Comparison of ENCODE assay signal across 8 mouse cellular contexts in the genomic region with DNA sequence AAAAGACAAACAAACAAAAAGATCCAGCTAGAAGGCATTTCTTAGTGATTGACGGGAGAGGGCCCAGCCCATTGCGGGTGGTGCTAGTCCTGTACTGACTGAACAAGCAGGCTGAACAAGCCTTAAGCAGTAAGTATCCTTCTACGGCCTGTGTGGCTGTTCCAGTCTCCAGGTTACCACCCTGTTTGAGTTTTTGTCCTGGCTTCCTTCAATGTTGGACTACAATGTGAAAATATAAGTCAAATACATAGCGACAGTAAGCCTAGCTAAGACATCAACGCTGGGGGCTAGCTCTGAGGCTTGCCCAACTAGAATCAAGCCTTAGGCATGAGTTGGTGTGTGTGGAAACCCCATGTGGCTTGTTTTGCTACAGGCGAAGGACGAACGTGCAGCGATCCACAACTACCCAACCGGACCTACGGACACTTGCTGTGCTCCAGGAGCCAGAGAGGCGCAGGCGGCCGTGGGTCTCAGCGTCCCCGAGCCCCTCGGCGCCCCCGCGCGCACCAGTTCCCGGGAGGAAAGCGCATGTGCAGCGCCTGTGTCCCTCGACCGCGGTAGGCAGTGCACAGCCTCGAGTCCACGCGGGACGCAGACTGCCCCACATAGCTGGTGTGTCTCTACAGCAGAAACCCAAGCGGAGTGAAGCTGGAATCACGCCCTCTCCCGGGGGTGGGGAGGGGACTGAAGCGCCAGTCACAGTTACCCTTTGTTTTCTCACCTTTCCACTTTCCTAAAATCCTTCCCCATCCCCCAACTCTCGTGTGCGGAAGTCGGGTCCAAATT. TPM values are rescaled to one million over a fixed set of nuclear protein-coding genes. Genes with fewer than 3 reads are reported as not detected.
A peak's percentile ranks its signal among the peaks of the same experiment; 100 is the strongest.
DNase-seq lines count a peak whose midpoint lies in the region; ATAC-seq and TF ChIP-seq lines count a peak whose summit lies in the region.

No protein-coding gene starts in this region.

- H3K36me3 ChIP-seq in heart, embryonic 16.5 days (ENCODE audit: control insufficient read depth, insufficient read depth) = no peaks in the 10 kb centered on the region
- H3K36me3 ChIP-seq in kidney, postnatal 0 days (ENCODE audit: insufficient read depth, low read length) = no peaks in the 10 kb centered on the region
- H3K36me3 ChIP-seq in liver, embryonic 15.5 days (replicated peaks) = no peaks in the 10 kb centered on the region
- H3K36me3 ChIP-seq in thymus, adult 2 months (ENCODE audit: control insufficient read depth, insufficient read depth, low read length) = no peaks in the 10 kb centered on the region

- TF ChIP-seq POLR2A in bone marrow macrophage, adult 2 months (IDR thresholded peaks at IDR 0.05; ENCODE audit: borderline replicate concordance, low read depth, low read length) = no peak
- no peak for TF ChIP-seq POLR2A in thymus, adult 2 months (IDR thresholded peaks at IDR 0.05; ENCODE audit: control insufficient read depth, extremely low read depth, insufficient read depth, low read length, poor library complexity)

- DNase-seq in B cell, adult 2 months = peak; percentile 51 to 52
- DNase-seq in kidney, postnatal 0 days (ENCODE audit: low spot score) = peak; percentile 76
- DNase-seq in neural tube, embryonic 10.5 days (ENCODE audit: extremely low spot score, low spot score) = peak; percentile 74
- peak; percentile 48 for DNase-seq in thymus, adult 2 months

- H3K27me3 ChIP-seq in heart, embryonic 16.5 days (ENCODE audit: control insufficient read depth, insufficient read depth, low read length) = no peaks in the 10 kb centered on the region
- H3K27me3 ChIP-seq in kidney, postnatal 0 days (ENCODE audit: insufficient read depth, low read length) = no peaks in the 10 kb centered on the region
- peaks cover 37% of the 10 kb centered on the region for H3K27me3 ChIP-seq in liver, embryonic 15.5 days
- H3K27me3 ChIP-seq in thymus, adult 2 months (ENCODE audit: control insufficient read depth, insufficient read depth, low read length) = no peaks in the 10 kb centered on the region

- 1% methylated on average over 38 of the region's 38 CpGs for WGBS in heart, embryonic 16.5 days
- under 1% methylated on average over 38 of the region's 38 CpGs for WGBS in kidney, postnatal 0 days
- 1% methylated on average over 38 of the region's 38 CpGs for WGBS in liver, embryonic 15.5 days (ENCODE audit: insufficient replicate concordance)
- 6% methylated on average over 38 of the region's 38 CpGs for WGBS in thymus, adult 2 months

- H3K4me3 ChIP-seq in bone marrow macrophage, adult 2 months (ENCODE audit: insufficient read depth, low read length) = peak overlapping the region; percentile 50
- peak overlapping the region; percentile 67 for H3K4me3 ChIP-seq in heart, embryonic 16.5 days (ENCODE audit: low read length)
- peak overlapping the region; percentile 44 for H3K4me3 ChIP-seq in kidney, postnatal 0 days (replicated peaks; ENCODE audit: low read depth, low read length)
- peak overlapping the region; percentile 60 for H3K4me3 ChIP-seq in liver, embryonic 15.5 days (replicated peaks)
- H3K4me3 ChIP-seq in thymus, adult 2 months (ENCODE audit: control insufficient read depth, insufficient read depth, low read length) = peak overlapping the region; percentile 62

- peak overlapping the region; percentile 89 for H3K27ac ChIP-seq in bone marrow macrophage, adult 2 months (ENCODE audit: insufficient read depth, low read depth, low read length)
- H3K27ac ChIP-seq in heart, embryonic 16.5 days (ENCODE audit: low read length) = peak overlapping the region; percentile 64; the same call in 1 of the 2 replicates
- peak overlapping the region; percentile 83 for H3K27ac ChIP-seq in kidney, postnatal 0 days
- H3K27ac ChIP-seq in liver, embryonic 15.5 days (replicated peaks) = peak overlapping the region; percentile 61
- no peak overlapping the region for H3K27ac ChIP-seq in thymus, adult 2 months (ENCODE audit: control insufficient read depth, insufficient read depth, low read length)

- H3K9me3 ChIP-seq in heart, embryonic 16.5 days (replicated peaks; ENCODE audit: control insufficient read depth, low read length) = no peaks in the 10 kb centered on the region
- H3K9me3 ChIP-seq in kidney, postnatal 0 days (replicated peaks; ENCODE audit: low read length) = no peaks in the 10 kb centered on the region
- H3K9me3 ChIP-seq in liver, embryonic 15.5 days (replicated peaks) = no peaks in the 10 kb centered on the region

- peaks cover 20% of the 10 kb centered on the region for H3K4me1 ChIP-seq in bone marrow macrophage, adult 2 months (ENCODE audit: control insufficient read depth, insufficient read depth, low read length)
- peaks cover 5% of the 10 kb centered on the region for H3K4me1 ChIP-seq in heart, embryonic 16.5 days (ENCODE audit: control insufficient read depth, insufficient read depth, low read length)
- H3K4me1 ChIP-seq in kidney, postnatal 0 days (replicated peaks; ENCODE audit: insufficient read depth, low read length) = no peaks in the 10 kb centered on the region; the same call in 1 of the 2 replicates
- H3K4me1 ChIP-seq in liver, embryonic 15.5 days (replicated peaks) = peaks cover 20% of the 10 kb centered on the region
- H3K4me1 ChIP-seq in thymus, adult 2 months (replicated peaks; ENCODE audit: control insufficient read depth, insufficient read depth, low read length) = peaks cover 6% of the 10 kb centered on the region

- TF ChIP-seq CTCF in bone marrow macrophage, adult 2 months (IDR thresholded peaks at IDR 0.05; ENCODE audit: low read depth, low read length) = no peak
- TF ChIP-seq CTCF in kidney, postnatal 0 days (IDR thresholded peaks at IDR 0.05; ENCODE audit: low read depth) = peak; percentile 44; the same call in 1 of the 2 replicates
- 0 out of 2 replicates have a peak, but pooled peaks have one; percentile 41 for TF ChIP-seq CTCF in thymus, adult 2 months (IDR thresholded peaks at IDR 0.05; ENCODE audit: borderline replicate concordance, control insufficient read depth, extremely low read depth, insufficient read depth, low read length, poor library complexity)

- H3K9ac ChIP-seq in heart, embryonic 16.5 days (ENCODE audit: low read length) = peak overlapping the region; percentile 83
- H3K9ac ChIP-seq in kidney, postnatal 0 days (ENCODE audit: low read depth, low read length) = peak overlapping the region; percentile 68
- peak overlapping the region; percentile 52 for H3K9ac ChIP-seq in liver, embryonic 15.5 days

- peak overlapping the region; percentile 100 for H3K4me2 ChIP-seq in heart, embryonic 16.5 days (ENCODE audit: low read depth, low read length)
- H3K4me2 ChIP-seq in kidney, postnatal 0 days (ENCODE audit: low read length) = peak overlapping the region; percentile 99
- H3K4me2 ChIP-seq in liver, embryonic 15.5 days = peak overlapping the region; percentile 95

- peak; percentile 60; the same call in 1 of the 2 replicates for ATAC-seq in erythroblast, adult 5-6 weeks (replicated peaks; ENCODE audit: low FRiP score, poor library complexity, severe bottlenecking)
- peak; percentile 77 for ATAC-seq in heart, embryonic 16.5 days (replicated peaks; ENCODE audit: extremely low read depth, insufficient read depth, low FRiP score)
- ATAC-seq in kidney, postnatal 0 days (replicated peaks; ENCODE audit: low FRiP score, low read depth) = peak; percentile 84
- ATAC-seq in liver, embryonic 15.5 days (ENCODE audit: insufficient read depth) = peak; percentile 71

RNA-seq across cellular contexts. Expression of a gene that starts 8.5 kb away (rescaled TPM):
- 1.7 and 3.4 TPM in 2 replicates for polyA plus RNA-seq in bone marrow macrophage, adult 2 months (2012; ENCODE audit: insufficient read depth, insufficient read length, missing spikeins)
- 1.3 TPM in 1 of 2 replicates, not detected in the other for total RNA-seq in erythroblast, adult 5-6 weeks (2015; ENCODE audit: low replicate concordance)
- total RNA-seq in erythroblast, adult 5-6 weeks (2017; ENCODE audit: low replicate concordance) = 3.2 and 4.6 TPM in 2 replicates
- polyA plus RNA-seq in heart, embryonic 16.5 days (2015; fragmentation: Nextera tagmentation; extraction: Ambion mirVana) = 24.7 and 29.5 TPM in 2 replicates
- polyA plus RNA-seq in kidney, postnatal 0 days (2015; fragmentation: Nextera tagmentation; extraction: Ambion mirVana) = 51.1 and 51.2 TPM in 2 replicates
- 37.6 and 39.5 TPM in 2 replicates for polyA plus RNA-seq in liver, embryonic 15.5 days (2015; fragmentation: Nextera tagmentation; extraction: Ambion mirVana)
- polyA plus RNA-seq in thymus, adult 2 months (2012; rRNA removed) = 3.1 and 3.9 TPM in 2 replicates

RNA-seq across cellular contexts. Expression of a gene that starts 15.2 kb away (rescaled TPM):
- polyA plus RNA-seq in bone marrow macrophage, adult 2 months (2012; ENCODE audit: insufficient read depth, insufficient read length, missing spikeins) = 237 and 270 TPM in 2 replicates
- 143 and 152 TPM in 2 replicates for total RNA-seq in erythroblast, adult 5-6 weeks (2015; ENCODE audit: low replicate concordance)
- 197 and 275 TPM in 2 replicates for total RNA-seq in erythroblast, adult 5-6 weeks (2017; ENCODE audit: low replicate concordance)
- polyA plus RNA-seq in heart, embryonic 16.5 days (2015; fragmentation: Nextera tagmentation; extraction: Ambion mirVana) = 337 and 412 TPM in 2 replicates
- 367 and 400 TPM in 2 replicates for polyA plus RNA-seq in kidney, postnatal 0 days (2015; fragmentation: Nextera tagmentation; extraction: Ambion mirVana)
- polyA plus RNA-seq in liver, embryonic 15.5 days (2015; fragmentation: Nextera tagmentation; extraction: Ambion mirVana) = 215 and 238 TPM in 2 replicates
- polyA plus RNA-seq in thymus, adult 2 months (2012; rRNA removed) = 163 and 171 TPM in 2 replicates
